Mouse (Mus musculus) G1E (cell line): Measurements from ENCODE around the gene Tex50. TPM values are rescaled to one million over a fixed set of nuclear protein-coding genes. Genes with fewer than 3 reads are reported as not detected.
"Not testable (repeated sequence)": the region's sequence is repeated elsewhere in the genome, so short reads cannot be mapped to it uniquely, and the experiment has no call there.

ENCODE experiments used
- ATAC-seq: 2 replicates; pipeline ENCODE4 v1.8.0; 2016; ENCODE audit warnings: mild to moderate bottlenecking; ENCODE audit not compliant: insufficient number of reproducible peaks, poor library complexity, low FRiP score, severe bottlenecking; ENCODE audit errors: extremely low read depth
- DNase-seq: peaks from one replicate; pipeline ENCODE4 v3.0.0; 2012; ENCODE audit warnings: low spot score
- H3K27me3 ChIP-seq: 2 replicates; pipeline ENCODE4 v1.6.1; 2012; ENCODE audit warnings: mild to moderate bottlenecking, low read length, inconsistent platforms; ENCODE audit not compliant: insufficient read depth
- H3K36me3 ChIP-seq: replicated peaks from 2 replicates; pipeline ENCODE3; 2012; ENCODE audit warnings: mild to moderate bottlenecking, inconsistent platforms
- H3K4me1 ChIP-seq: 2 replicates; pipeline ENCODE4 v1.6.1; 2012; ENCODE audit warnings: low read depth, low read length, inconsistent platforms, mixed read lengths; ENCODE audit not compliant: insufficient read depth
- H3K4me3 ChIP-seq: 2 replicates; pipeline ENCODE4 v1.5.1; 2012; ENCODE audit warnings: low read depth, mild to moderate bottlenecking, inconsistent platforms, low read length, moderate library complexity, mixed read lengths
- H3K9me3 ChIP-seq: replicated peaks from 2 replicates; pipeline ENCODE4 v1.6.1; 2012; ENCODE audit warnings: inconsistent platforms
- CTCF ChIP-seq: IDR thresholded peaks from 2 replicates; pipeline ENCODE4 v1.5.1; 2012; ENCODE audit warnings: low read depth, low read length, inconsistent platforms, mixed read lengths
- GATA1 ChIP-seq: IDR thresholded peaks from 2 replicates; pipeline ENCODE4 v1.6.1; 2012; ENCODE audit warnings: borderline replicate concordance, low read length, inconsistent platforms, mixed read lengths
- GATA2 ChIP-seq: IDR thresholded peaks from 2 replicates; pipeline ENCODE4 v1.6.1; 2012; ENCODE audit warnings: low read depth, low read length, inconsistent platforms, borderline replicate concordance
- POLR2AphosphoS5 ChIP-seq: IDR thresholded peaks from 2 replicates; pipeline ENCODE4 v1.6.1; 2012; ENCODE audit warnings: low read depth, low read length, inconsistent platforms; ENCODE audit not compliant: insufficient replicate concordance
- TAL1 ChIP-seq: conservative IDR thresholded peaks from 2 replicates; pipeline ENCODE4 v1.6.1; 2012; ENCODE audit warnings: low read depth, low read length, inconsistent platforms, mixed read lengths
- polyA plus RNA-seq: library from polyadenylated mRNA; stranded (reverse); fragments of >175 nt; gene quantifications from 2 replicates; pipeline ENCODE4 v1.2.3, GENCODE M21; 2012
- total RNA-seq, 2 experiments: library from RNA; stranded (forward) in 1 of 2; stranded (reverse) in 1 of 2; fragments of 200-1000 nt in 1 of 2; fragments of >200 nt in 1 of 2; fragmentation: Nextera tagmentation in 1 of 2; gene quantifications; 2 replicates each; pipeline ENCODE4 v1.2.3; 2014 to 2017

Tex50 gene
- total and polyA plus RNA-seq, 3 experiments = not detected

DNA sequence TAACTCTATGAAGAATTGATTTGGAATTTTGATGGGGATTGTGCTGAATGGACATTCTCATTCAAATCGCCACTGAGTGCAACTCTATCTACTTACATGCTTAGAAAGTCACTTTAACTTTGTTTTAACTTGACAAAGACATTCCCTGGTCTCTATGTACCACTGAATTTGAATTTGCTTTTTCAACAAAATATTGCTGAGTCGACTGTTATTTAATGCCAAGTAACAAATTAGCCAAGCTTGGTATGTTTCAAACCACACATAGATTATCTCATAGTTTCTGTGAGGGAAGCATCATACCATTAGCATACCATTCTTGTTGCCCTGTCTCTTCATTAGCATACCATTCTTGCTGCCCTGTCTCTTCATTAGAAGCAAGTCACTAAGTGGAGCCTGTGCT lies 11.2 kb downstream of the Tex50 start:
- Histone ChIP-seq H3K36me3 (no peaks in the 10 kb centered on the region), H3K9me3 (no peaks in the 10 kb centered on the region)
- no peak for ATAC-seq

DNA sequence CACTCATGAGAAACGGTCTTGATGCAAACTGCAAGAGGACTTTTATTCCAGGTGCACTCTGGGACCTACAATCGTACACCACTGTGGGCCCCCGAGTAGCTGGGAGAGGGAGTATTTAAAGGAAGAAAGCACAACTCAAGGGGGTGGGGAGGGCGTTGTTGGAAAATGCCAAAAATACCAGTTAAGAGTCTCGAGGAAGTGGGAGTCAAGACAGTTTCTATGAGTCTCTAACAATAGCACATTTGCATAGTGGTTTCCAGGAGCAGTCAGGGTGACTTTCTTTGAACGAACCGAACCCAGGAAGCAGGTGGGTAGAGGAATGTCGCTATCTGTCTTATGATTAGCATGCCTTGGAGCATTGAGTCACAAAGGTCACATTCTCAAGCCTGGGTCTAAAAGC lies 13.5 kb downstream of the Tex50 start:
- not testable (repeated sequence) for ATAC-seq, H3K36me3 ChIP-seq, H3K9me3 ChIP-seq, H3K4me1 ChIP-seq, DNase-seq, H3K4me3 ChIP-seq
- peaks cover 12% of the 10 kb centered on the region for H3K27me3 ChIP-seq

More for the DNA sequence above, 11.2 kb downstream of the Tex50 start:
- TF ChIP-seq GATA2 (no peak), TAL1 (no peak), GATA1 (no peak), POLR2AphosphoS5 (no peak), CTCF (no peak)
- H3K4me3 ChIP-seq = no peak overlapping the region
- peaks cover 7% of the 10 kb centered on the region for H3K27me3 ChIP-seq
- H3K4me1 ChIP-seq = peaks cover 3% of the 10 kb centered on the region; the same call in 1 of the 2 replicates
- DNase-seq = no peak

DNA sequence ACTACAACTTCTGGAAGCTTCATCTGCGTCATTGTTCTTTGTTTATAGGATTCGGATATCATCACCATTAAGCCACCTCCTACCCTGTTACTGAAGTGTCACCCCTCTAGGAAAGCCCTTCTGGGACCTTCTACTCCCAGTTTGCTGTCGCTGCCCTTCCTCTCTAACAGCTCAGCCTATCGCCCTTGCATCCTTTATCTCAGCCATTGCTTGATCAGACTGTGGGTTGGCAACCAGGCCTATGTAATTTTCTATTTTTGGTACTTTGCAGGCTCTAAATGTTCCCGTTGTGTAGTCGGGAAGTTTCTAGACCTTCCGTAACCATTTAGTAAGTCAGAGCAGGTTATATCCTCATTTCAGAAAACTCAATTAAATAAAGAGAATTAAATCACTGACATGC lies 15.9 kb downstream of the Tex50 start:
- no peaks in the 10 kb centered on the region for H3K9me3 ChIP-seq
- TF ChIP-seq POLR2AphosphoS5 = no peak
- no peak for TF ChIP-seq TAL1
- no peak for TF ChIP-seq GATA1
- no peak for TF ChIP-seq CTCF
- no peak for TF ChIP-seq GATA2
- peaks cover 13% of the 10 kb centered on the region; the same call in 1 of the 2 replicates for H3K4me1 ChIP-seq
- H3K4me3 ChIP-seq = no peak overlapping the region
- no peaks in the 10 kb centered on the region for H3K36me3 ChIP-seq
- ATAC-seq = no peak
- DNase-seq = no peak
- H3K27me3 ChIP-seq = peaks cover 12% of the 10 kb centered on the region

DNA sequence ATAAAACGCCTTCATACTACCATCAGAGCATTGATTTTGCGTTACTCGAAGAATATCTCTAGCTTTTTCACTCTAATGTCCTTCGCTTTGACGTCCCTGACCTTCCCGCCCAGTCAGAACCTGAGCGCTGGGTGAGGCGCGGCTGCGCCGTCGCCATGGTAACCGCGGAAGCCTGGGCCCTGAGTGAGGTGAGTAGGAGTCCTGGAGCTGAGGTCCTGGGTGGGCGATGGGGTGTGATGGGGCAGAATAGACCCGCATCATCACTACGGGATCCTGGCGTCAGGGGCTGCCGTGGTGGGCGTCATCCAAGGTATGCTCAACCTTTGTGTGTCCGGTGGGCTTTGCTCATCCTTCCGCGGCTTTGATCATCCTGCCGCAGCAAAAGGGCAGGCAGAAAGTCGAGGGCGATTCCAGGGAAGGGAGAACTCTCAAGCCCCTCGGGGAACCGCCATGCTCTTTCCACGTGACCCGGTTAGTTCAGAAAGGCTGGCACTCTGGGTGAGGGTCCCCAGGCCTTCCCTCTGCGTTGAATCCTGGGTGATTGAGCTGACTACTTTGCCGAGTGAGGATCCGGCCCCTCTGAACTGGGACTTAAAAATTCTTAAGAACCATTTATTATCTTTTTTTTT lies 16.5 kb downstream of the Tex50 start, which contains the start of gene Ankrd45:
TSS of gene Ankrd45 (plus strand) at position 161 of the 629 bp plus-strand sequence.
- Histone ChIP-seq H3K27me3 (peaks cover 9% of the 10 kb centered on the region), H3K4me1 (peaks cover 13% of the 10 kb centered on the region; the same call in 1 of the 2 replicates), H3K9me3 (no peaks in the 10 kb centered on the region), H3K4me3 (no peak within 1 kb of the TSS), H3K36me3 (no peaks in the 10 kb centered on the region)
- no peak for ATAC-seq
- no peak for TF ChIP-seq GATA1
- TF ChIP-seq CTCF = no peak
- TF ChIP-seq GATA2 = no peak
- no peak for TF ChIP-seq POLR2AphosphoS5
- no peak for TF ChIP-seq TAL1
- DNase-seq = no peak

DNA sequence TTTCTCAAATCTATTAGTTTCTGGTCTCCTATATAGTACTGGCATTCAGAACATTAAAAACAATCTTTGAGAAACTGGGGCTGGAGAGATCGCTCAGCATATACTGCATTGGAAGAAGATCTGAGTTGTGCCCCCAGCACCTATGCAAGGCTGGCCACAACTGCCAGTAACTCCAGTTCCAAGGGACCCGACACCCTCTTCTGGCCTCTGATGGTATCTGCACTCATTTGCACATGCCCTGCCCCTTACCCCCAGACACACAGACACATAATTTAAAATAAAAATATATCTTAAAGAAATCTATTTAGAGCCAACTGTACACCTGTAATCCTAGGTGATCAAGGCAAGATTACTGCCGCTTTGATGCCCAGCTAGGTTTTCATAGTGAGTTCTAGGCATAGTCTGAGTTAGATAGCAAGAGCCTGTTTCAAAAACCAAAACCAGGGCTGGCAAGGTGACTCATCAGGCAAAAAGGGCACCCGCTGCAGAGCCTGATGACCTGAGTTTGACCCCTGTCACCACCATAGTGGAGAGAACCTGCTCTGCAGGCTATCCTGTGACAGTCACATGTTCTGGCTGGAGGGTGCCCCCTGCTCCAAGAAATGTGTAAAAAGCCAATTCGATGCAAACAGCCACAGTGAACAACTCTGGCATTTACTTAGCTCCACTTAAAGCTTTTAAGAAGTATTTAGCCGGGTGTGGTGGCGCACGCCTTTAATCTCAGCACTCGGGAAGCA lies 18.9 kb downstream of the Tex50 start:
- TF ChIP-seq TAL1 (no peak), POLR2AphosphoS5 (no peak), GATA1 (no peak)
- no peaks in the 10 kb centered on the region for H3K36me3 ChIP-seq
- peaks cover 13% of the 10 kb centered on the region; the same call in 1 of the 2 replicates for H3K4me1 ChIP-seq
- no peak overlapping the region for H3K4me3 ChIP-seq
- H3K9me3 ChIP-seq = no peaks in the 10 kb centered on the region
- H3K27me3 ChIP-seq = peaks cover 11% of the 10 kb centered on the region
- DNase-seq (no peak), ATAC-seq (no peak)

DNA sequence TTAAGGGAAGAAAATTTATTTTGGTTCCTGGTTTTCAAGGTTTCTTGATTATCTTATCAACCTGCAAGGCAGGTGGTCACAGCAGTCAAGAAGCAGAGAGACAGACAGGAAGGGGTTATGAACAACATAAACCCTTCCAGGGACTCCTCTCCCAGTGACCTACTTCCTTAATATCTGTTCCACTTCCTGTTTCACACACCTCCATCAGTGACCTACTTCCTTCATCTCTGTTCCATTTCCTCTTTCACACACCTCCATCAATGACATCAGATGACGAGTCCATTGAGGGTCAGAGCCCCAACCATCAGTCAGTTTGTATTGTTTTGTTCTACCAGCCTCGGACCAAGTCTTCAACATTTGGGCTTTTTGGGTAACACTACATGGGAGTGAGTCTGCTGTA lies 19.6 kb downstream of the Tex50 start:
- no peak for TF ChIP-seq GATA2
- TF ChIP-seq POLR2AphosphoS5 = no peak
- no peak for TF ChIP-seq TAL1
- no peak for TF ChIP-seq GATA1
- Histone ChIP-seq H3K9me3 (no peaks in the 10 kb centered on the region), H3K27me3 (peaks cover 11% of the 10 kb centered on the region), H3K4me3 (no peak overlapping the region), H3K36me3 (no peaks in the 10 kb centered on the region), H3K4me1 (peaks cover 13% of the 10 kb centered on the region; the same call in 1 of the 2 replicates)
- no peak for DNase-seq
- ATAC-seq = no peak; the same call in 1 of the 2 replicates
